Mouse (Mus musculus) splenic B cell, adult 2 months (primary cell): ENCODE results near the gene March9.

Experiments used
- DNase-seq: peaks from one replicate; pipeline ENCODE4 v3.0.0-alpha.2; 2011; ENCODE audit warnings: low read depth, low spot score
- H3K27me3 ChIP-seq: 2 replicates; pipeline ENCODE4 v1.6.1; 2012; ENCODE audit warnings: mild to moderate bottlenecking, low read length, moderate library complexity, mixed read lengths; ENCODE audit not compliant: control insufficient read depth, poor library complexity, insufficient read depth, severe bottlenecking
- H3K36me3 ChIP-seq: 2 replicates; pipeline ENCODE4 v1.6.1; 2012; ENCODE audit warnings: mild to moderate bottlenecking, low read length, moderate library complexity, mixed read lengths; ENCODE audit not compliant: control insufficient read depth, poor library complexity, insufficient read depth, severe bottlenecking

Gene March9

DNA sequence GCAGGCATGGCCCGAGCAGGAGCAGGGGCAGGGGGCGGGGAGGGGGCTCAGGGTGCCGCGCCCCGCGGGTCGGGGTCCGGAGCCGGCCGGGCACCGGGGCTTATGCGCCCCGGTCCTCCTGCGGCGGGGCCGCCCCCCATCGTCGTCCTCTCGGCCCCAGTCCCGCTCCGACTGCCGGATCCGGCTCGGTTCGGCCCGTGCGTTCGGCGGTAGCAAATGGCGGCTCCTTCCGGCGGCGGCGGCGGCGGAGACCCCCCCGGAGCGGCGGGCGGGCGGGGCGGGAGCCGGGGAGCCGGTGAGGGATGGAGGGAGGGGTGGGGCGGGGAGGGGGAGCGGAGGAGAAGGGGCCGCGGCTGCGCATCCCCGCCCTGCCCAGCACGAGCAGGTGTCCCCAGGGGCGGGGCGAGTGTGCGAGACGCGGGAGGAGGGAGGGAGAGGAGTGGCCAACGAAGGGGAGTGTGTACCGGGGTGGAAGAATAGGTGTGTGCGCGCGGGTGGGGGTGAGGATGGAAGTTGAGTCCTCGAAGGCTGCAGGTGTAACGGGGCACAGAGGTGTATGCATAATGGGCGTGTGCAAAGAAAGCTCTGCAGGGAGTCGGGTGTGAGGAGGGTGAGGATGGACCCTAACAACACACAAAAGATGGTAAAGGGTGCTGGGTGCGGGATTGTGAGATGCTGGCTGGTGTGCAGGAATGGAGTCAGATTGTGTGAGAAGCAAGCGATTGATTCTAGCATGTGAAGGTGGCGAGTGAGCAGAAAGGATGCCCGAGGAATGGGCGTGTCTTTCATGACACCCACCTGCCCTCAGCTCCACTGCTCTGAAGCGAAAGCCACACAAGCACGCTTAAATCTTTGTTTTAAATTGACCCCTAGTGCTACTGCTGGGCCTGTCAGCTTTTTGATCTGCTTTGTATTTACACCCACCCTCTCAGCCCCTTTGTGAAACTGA is at the start of gene March9:
Gene March9, minus strand, starts transcription at position 217 of the 949 bp plus-strand sequence.
- H3K27me3 ChIP-seq, result no peaks in the 10 kb centered on the region
- peak; percentile 79 for DNase-seq
- H3K36me3 ChIP-seq, result no peaks in the 10 kb centered on the region

DNA sequence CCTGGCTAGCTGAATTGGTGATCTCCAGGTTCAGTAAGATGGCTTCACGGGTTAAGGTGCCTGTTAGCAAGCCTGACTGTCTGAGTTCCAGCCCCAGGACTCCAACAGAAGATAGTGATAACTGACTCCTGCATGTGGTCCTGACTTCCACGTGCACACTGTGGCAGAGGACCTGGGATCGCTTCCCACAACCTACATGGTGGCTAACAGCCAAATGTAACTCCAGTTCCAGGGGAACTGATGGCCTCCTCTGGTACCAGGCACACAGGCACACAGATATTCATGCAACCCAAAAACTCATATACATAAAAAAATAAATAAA is 48.2 kb upstream of the March9 start:
- no peaks in the 10 kb centered on the region for H3K27me3 ChIP-seq
- no peak for DNase-seq
- H3K36me3 ChIP-seq, result peaks cover 1% of the 10 kb centered on the region

DNA sequence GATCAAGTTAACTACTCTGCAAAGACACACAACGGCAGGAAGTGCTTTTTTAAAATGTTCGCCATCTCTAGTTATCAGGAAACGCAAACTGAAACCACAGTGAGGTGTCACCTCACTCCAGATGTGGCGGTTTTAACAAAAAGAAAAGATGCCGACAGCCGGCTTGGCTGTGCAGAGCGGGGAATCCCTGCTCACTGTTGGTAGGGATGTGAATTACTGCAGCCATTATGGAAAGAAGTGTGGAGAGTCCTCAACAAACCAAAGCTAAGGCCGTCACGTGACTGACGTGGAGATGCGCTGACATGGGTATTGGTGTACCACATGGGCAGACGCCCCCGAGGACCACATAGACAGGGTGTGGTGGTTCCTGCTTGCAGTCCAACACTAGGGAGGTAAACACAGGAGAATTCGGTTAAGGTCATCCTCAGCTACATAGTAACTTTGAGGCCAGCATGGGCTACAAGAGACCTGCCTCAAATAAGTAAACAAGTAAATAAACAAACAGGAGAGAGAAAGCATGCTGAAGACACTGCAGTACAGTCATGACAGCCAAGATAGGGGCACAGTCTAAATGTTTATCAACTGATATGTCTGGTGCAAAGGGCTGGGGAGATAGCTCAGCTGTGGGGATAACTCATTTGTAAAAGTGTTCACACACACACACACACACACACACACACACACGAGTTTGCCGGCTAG is 47.7 kb upstream of the March9 start:
- H3K27me3 ChIP-seq, result no peaks in the 10 kb centered on the region
- peaks cover 1% of the 10 kb centered on the region for H3K36me3 ChIP-seq
- DNase-seq, result peak; percentile 35

DNA sequence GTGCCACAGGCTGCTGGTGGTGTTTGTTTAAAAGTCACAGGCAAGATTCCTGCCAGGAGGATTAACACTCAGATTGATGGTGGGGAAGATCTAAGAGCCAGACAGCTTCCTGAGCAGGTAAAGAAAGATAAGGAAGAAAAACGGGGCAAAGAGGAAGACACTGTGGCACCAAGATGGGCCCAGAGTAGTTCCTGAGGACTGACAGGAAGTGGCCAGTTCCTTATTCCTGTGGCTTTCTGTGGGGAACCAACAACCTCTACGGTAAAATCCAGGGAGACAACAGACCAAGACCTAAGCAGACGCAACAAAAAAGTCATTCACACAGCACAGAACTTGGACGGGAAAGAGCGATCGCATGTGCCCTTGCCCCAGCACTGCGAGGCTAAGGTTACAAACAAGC is 43.6 kb upstream of the March9 start:
- DNase-seq, result no peak
- no peaks in the 10 kb centered on the region for H3K27me3 ChIP-seq
- peaks cover 4% of the 10 kb centered on the region; the same call in 1 of the 2 replicates for H3K36me3 ChIP-seq

DNA sequence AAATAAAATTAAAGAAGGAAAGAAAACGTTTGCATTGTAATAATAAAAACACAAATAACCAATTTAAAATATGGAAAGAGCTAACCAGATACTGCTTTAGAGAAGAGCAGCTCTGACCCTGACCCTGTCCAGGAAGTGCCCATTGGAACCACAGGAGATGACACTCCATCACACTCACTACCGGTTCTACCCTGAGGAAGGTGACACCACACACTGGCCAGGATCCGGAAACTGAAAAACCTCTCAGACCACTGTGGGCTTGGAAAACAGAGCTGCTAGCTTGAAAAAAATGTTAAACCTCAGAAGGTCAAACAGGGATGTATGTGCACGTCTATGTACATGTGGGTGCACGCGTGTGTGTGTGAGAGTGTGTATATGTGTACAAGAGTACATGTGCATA is 41.2 kb upstream of the March9 start:
- H3K27me3 ChIP-seq, result no peaks in the 10 kb centered on the region
- peaks cover 8% of the 10 kb centered on the region for H3K36me3 ChIP-seq
- no peak for DNase-seq

DNA sequence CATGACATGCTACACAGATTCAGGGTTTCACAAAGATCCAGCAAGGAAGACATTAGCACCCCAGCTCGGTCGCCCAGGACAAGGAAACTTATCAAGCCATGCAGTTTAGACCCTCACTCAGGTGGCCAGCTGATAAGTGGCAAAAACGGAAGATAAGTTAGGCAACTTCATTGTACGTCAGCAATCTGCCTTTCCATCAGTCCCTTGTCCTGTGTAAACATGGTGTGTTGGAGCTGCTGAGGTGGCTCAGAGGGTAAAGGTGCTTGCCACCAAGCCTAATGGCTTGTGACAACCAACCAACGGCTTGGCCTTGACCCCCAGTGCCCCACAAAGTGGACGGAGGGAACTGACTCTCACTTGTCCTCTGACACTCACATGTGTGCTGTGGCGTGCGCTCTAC is 40.4 kb upstream of the March9 start:
- Histone ChIP-seq H3K36me3 (peaks cover 6% of the 10 kb centered on the region), H3K27me3 (no peaks in the 10 kb centered on the region)
- no peak for DNase-seq

DNA sequence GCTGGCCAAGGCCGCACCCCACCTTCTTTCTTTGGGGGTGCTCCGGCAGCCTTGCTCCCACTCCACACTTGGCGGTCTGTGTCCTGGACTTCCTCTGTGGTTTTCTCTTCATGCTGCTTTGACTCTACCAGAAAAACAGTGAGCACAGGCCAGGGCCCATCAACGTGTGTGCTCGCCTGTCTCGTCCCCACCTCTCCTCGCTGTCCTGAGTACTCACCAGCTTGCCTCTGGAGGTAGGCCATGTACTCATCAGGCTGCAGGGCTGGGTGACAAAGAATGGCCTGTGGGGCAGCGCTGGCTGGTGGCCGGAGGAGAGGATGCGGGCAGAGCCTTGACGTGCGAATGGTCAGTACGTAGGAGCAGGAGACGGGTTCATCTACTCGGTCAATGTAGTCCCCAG is 39.9 kb upstream of the March9 start:
- DNase-seq, result no peak
- Histone ChIP-seq H3K36me3 (peaks cover 6% of the 10 kb centered on the region), H3K27me3 (no peaks in the 10 kb centered on the region)

DNA sequence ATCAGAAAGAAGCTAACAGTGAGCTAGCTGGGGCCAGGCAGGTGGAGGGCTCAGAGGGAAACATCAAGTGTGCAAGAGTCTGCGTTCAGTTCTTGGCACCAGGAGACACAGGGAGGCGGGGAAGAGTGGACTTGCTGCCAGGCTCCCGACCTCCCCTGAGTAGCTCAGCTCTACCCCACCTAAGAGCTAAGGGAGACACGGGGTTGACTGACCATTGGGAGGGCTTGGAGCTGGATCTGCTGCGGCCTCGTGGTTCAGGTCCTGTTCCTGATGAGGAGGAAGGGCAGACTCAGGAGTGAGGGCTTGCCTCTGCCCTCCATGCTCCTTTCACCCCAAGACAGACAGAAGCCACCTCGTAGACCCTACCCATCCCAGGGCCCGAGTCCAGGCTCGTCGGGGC is 39.2 kb upstream of the March9 start:
- Histone ChIP-seq H3K27me3 (no peaks in the 10 kb centered on the region), H3K36me3 (peaks cover 8% of the 10 kb centered on the region)
- DNase-seq, result no peak

DNA sequence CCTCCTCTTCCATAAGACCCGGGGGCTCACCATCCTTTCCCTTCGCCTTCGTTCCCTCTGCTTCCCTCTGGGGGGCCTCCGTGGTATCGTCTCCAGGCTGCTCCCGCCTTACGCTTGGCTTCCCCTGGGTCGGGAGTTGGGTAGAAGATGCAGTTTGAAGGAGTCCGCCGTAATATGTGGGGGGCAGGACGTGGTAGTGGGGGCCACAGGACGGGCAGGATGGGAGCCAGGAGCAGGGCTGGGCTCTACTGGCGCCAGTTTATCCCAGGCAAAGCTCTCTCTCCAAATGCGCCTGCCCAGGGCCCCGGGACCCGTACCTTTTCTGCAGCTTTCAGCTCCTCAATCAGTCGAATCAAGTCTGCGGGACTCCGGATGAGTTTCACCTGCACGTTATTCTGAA is 38.5 kb upstream of the March9 start:
- H3K27me3 ChIP-seq, result no peaks in the 10 kb centered on the region
- peaks cover 8% of the 10 kb centered on the region for H3K36me3 ChIP-seq
- DNase-seq, result no peak

DNA sequence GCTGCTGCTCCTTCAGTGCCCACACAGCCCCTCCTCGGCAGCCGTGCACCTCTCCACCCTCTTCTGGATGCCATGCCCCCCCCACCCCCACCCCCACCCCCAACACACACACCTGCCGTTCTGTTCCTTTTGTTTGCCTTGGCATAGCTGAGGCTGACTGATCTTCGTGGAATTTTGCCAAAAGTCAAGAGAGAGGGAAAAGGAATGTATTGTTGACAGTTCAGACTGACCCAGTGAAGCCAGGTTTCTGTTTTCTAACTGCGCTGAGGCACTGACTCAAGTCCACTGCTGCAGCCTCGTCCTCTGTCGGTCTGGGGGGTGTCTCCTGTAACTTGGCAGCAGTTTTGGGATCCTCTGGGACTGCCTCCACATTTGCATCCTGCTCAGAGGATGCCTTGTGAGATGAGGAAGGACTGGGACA is 34.4 kb upstream of the March9 start:
- Histone ChIP-seq H3K27me3 (no peaks in the 10 kb centered on the region), H3K36me3 (peaks cover 17% of the 10 kb centered on the region)
- no peak for DNase-seq

DNA sequence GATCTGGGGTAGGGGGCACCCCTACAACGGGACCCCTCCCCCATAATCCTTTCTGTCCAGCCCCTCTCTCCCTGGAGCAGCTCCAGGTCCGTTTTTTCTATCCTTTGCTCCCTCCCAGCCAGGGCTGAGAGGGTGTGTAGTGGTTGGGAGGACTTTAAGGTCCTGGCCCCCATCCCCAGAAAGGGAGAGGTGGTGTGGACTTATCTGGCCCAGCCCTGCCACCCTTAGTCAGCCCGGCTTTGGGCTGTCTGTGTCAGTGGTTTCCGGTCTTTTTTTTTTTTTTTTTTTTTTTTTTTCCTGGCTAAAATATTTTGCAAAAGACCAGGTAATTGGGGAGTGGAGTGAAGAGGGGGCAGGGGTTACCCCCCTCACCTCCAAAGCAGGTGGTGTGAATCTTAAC is 32.8 kb upstream of the March9 start:
- DNase-seq, result no peak
- Histone ChIP-seq H3K27me3 (no peaks in the 10 kb centered on the region), H3K36me3 (peaks cover 20% of the 10 kb centered on the region)

DNA sequence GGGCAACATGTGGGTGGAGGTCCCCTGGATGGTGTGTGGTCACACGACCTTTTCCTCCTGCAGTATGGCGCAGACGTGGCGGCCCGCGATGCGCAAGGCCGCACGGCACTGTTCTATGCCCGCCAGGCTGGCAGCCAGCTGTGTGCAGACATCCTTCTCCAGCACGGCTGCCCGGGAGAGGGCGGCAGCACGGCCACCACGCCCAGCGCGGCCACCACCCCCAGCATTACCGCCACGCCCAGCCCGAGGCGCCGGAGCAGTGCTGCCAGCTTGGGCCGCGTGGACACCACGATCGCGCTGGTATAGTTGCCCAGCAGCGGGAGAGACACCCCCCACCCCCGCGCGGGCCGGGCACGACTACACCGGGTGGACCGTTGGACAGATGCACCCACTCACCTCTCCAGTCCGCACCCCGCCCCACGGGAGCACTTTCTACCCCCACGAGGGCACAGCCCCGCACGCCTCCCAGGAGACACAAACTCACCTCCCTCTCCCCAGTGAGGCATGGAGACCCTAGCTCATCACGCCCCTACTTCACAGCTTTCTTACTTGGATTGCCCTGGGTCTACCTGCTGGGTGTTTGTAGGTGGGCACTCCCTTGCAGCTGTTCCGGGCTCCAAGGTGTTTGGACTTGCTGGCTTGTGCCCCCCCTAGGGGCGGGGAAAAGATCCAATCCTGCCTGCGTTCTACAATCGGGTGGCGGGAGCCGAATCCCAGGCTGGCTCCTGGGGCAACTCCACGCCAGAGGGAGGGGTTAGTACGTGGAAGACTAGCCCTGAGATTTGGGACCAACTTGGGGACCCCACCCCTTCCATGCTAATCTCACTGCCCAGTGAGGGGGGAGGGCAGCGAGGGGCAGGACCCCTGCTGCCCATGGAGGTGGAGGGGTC is 31.8 kb upstream of the March9 start:
- H3K27me3 ChIP-seq, result no peaks in the 10 kb centered on the region
- no peak for DNase-seq
- H3K36me3 ChIP-seq, result peaks cover 22% of the 10 kb centered on the region

DNA sequence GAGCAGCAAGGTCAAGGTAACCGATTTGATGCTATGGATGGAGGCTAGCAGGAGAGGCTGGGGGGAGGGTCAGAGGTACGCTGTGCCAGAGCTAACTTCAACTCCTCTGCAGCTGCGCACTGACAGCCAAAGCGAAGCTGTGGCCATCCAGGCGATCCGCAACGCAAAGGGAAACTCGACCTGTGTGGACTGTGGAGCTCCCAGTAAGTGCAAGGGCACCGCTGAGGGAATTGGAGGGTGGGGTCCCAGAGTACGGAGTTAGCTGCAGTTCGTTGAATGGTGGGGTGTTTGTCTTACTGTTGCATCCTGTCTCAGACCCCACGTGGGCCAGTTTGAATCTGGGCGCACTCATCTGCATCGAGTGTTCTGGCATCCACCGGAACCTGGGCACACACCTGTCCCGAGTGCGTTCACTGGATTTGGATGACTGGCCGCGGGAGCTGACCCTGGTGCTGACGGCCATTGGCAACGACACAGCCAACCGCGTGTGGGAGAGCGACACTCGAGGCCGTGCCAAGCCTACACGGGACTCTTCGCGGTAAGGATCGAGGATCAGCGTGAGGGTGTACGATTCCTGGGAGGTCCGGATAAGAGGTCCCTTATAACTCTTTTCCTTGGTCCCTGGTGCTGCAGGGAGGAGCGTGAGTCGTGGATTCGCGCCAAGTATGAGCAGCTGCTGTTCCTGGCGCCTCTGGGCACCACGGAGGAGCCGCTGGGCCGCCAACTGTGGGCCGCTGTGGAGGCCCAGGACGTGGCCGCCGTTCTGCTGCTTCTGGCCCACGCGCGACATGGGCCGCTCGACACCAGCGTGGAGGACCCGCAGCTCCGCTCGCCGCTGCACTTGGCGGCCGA is 30.8 kb upstream of the March9 start:
- Histone ChIP-seq H3K36me3 (peaks cover 21% of the 10 kb centered on the region), H3K27me3 (no peaks in the 10 kb centered on the region)
- no peak for DNase-seq

DNA sequence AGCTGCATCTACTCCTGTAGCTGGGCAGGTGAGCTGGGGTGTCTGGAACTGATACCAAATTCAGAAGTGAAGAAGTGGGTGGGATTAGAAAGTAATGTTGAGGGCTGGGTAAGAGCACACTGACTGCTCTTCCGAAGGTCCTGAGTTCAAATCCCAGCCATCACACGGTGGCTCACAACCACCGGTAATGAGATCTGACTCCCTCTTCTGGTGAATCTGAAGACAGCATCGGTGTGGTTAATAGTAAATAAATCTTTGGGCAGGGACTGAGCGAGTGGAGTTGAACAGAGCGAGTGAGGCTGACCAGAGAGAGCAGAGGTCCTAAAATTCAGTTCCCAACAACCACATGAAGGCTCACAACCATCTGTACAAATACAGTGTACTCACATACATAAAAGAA is 25.6 kb upstream of the March9 start:
- Histone ChIP-seq H3K27me3 (no peaks in the 10 kb centered on the region), H3K36me3 (peaks cover 18% of the 10 kb centered on the region)
- no peak for DNase-seq
